Mouse (Mus musculus): ENCODE measurements around the gene Plxna3. TPM values are rescaled to one million over a fixed set of nuclear protein-coding genes. Genes with fewer than 3 reads are reported as not detected.
A peak's percentile ranks its signal among the peaks of the same experiment; 100 is the strongest.

The Plxna3 gene
- polyA plus RNA-seq (2014; fragmentation: Nextera tagmentation; extraction: Ambion mirVana), result 11.9 and 13.1 TPM in 2 replicates

DNA sequence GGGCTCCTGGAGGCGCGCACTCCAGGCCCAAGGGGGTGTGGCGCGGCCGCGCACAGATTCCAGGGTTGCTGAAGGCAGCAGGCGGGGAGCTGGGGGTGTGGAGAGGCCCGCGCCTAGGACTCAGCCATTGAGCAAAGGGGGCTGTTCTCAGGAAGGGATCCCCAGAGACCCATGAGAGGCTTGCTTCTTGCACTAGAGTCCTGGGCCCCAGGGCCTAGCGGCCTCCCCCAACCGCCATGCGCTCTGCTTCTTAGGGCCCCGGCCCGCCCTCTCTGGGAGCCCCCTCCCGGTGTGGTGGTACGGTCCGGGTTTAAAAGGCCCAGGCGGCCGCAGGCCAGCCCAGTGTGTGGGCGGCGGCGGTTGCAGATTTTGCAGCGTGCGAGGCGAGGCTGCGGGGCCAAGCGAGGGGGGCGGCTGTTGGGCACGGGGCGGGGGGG is at the start of gene Plxna3:
Gene Plxna3, plus strand, starts transcription at position 342 of the 437 bp plus-strand sequence.
- DNase-seq (ENCODE audit: low spot score) (peak; percentile 86), ATAC-seq (replicated peaks; ENCODE audit: low FRiP score, low TSS enrichment, low read depth) (peak; percentile 95)
- H3K9me3 ChIP-seq (ENCODE audit: control insufficient read depth, low read length), result no peaks in the 10 kb centered on the region
- 11% methylated on average over 28 of the region's 30 CpGs for WGBS
- H3K36me3 ChIP-seq (ENCODE audit: control insufficient read depth, insufficient read depth, low read length), result no peaks in the 10 kb centered on the region
- peak within 1 kb of the TSS; percentile 61 for H3K9ac ChIP-seq (ENCODE audit: low read length)
- H3K4me1 ChIP-seq (replicated peaks; ENCODE audit: control insufficient read depth, insufficient read depth, low read length), result peaks cover 10% of the 10 kb centered on the region; the same call in 1 of the 2 replicates
- peak within 1 kb of the TSS; percentile 71; the same call in 1 of the 2 replicates for H3K27ac ChIP-seq (ENCODE audit: low read depth)
- peak within 1 kb of the TSS; percentile 62 for H3K4me2 ChIP-seq (ENCODE audit: low read length)
- H3K4me3 ChIP-seq (ENCODE audit: low read depth, low read length), result peak within 1 kb of the TSS; percentile 49
- H3K27me3 ChIP-seq (replicated peaks; ENCODE audit: control insufficient read depth, insufficient read depth, low read length), result no peaks in the 10 kb centered on the region

- Histone ChIP-seq H3K9me3 (ENCODE audit: control insufficient read depth, low read length) (no peaks in the 10 kb centered on the region), H3K27me3 (replicated peaks; ENCODE audit: control insufficient read depth, insufficient read depth, low read length) (no peaks in the 10 kb centered on the region), H3K4me3 (ENCODE audit: low read depth, low read length) (peak overlapping the region; percentile 53), H3K36me3 (ENCODE audit: control insufficient read depth, insufficient read depth, low read length) (peaks cover 4% of the 10 kb centered on the region), H3K9ac (ENCODE audit: low read length) (peak overlapping the region; percentile 39), H3K4me1 (replicated peaks; ENCODE audit: control insufficient read depth, insufficient read depth, low read length) (0 out of 2 replicates have a peak, but pooled peaks cover 5% of the 10 kb centered on the region), H3K27ac (ENCODE audit: low read depth) (0 out of 2 replicates have a peak overlapping the region, but pooled peaks have one; percentile 54), H3K4me2 (ENCODE audit: low read length) (peak overlapping the region; percentile 64)
- no peak for ATAC-seq (replicated peaks; ENCODE audit: low FRiP score, low TSS enrichment, low read depth)
- no peak for DNase-seq (ENCODE audit: low spot score)
- 9% methylated on average over 12 of the region's 14 CpGs for WGBS
These were observed 47.7 kb upstream of the Plxna3 start for GRCm38 (mm10) chrX:74281041-74281731.

- Histone ChIP-seq H3K36me3 (ENCODE audit: control insufficient read depth, insufficient read depth, low read length) (peaks cover 4% of the 10 kb centered on the region), H3K4me1 (replicated peaks; ENCODE audit: control insufficient read depth, insufficient read depth, low read length) (0 out of 2 replicates have a peak, but pooled peaks cover 5% of the 10 kb centered on the region), H3K9ac (ENCODE audit: low read length) (peak within 1 kb of the TSS; percentile 59), H3K9me3 (ENCODE audit: control insufficient read depth, low read length) (no peaks in the 10 kb centered on the region), H3K27ac (ENCODE audit: low read depth) (peak within 1 kb of the TSS; percentile 67), H3K4me3 (ENCODE audit: low read depth, low read length) (peak within 1 kb of the TSS; percentile 53), H3K27me3 (replicated peaks; ENCODE audit: control insufficient read depth, insufficient read depth, low read length) (no peaks in the 10 kb centered on the region), H3K4me2 (ENCODE audit: low read length) (peak within 1 kb of the TSS; percentile 64)
- 18% methylated on average over 16 of the region's 16 CpGs for WGBS
- DNase-seq (ENCODE audit: low spot score) (peak; percentile 74), ATAC-seq (replicated peaks; ENCODE audit: low FRiP score, low TSS enrichment, low read depth) (peak; percentile 92)
These were observed 47.0 kb upstream of the Plxna3 start, which contains the start of the genes Taz and Dnase1l1 for GRCm38 (mm10) chrX:74281732-74282394. Taz (plus strand) TSS chrX:74281912. Dnase1l1 (minus strand) TSS chrX:74282337.

- peak overlapping the region; percentile 53 for H3K4me3 ChIP-seq (ENCODE audit: low read depth, low read length)
- ATAC-seq (replicated peaks; ENCODE audit: low FRiP score, low TSS enrichment, low read depth), result peak; percentile 73
- DNase-seq (ENCODE audit: low spot score), result peak; percentile 84
- no peaks in the 10 kb centered on the region for H3K9me3 ChIP-seq (ENCODE audit: control insufficient read depth, low read length)
- H3K27me3 ChIP-seq (replicated peaks; ENCODE audit: control insufficient read depth, insufficient read depth, low read length), result no peaks in the 10 kb centered on the region
- peaks cover 4% of the 10 kb centered on the region for H3K36me3 ChIP-seq (ENCODE audit: control insufficient read depth, insufficient read depth, low read length)
- peak overlapping the region; percentile 59 for H3K9ac ChIP-seq (ENCODE audit: low read length)
- peak overlapping the region; percentile 64 for H3K4me2 ChIP-seq (ENCODE audit: low read length)
- H3K4me1 ChIP-seq (replicated peaks; ENCODE audit: control insufficient read depth, insufficient read depth, low read length), result 0 out of 2 replicates have a peak, but pooled peaks cover 5% of the 10 kb centered on the region
- H3K27ac ChIP-seq (ENCODE audit: low read depth), result peak overlapping the region; percentile 67
- WGBS, result 18% methylated on average over 39 of the region's 39 CpGs
These were observed 46.3 kb upstream of the Plxna3 start for GRCm38 (mm10) chrX:74282395-74283091.

DNA sequence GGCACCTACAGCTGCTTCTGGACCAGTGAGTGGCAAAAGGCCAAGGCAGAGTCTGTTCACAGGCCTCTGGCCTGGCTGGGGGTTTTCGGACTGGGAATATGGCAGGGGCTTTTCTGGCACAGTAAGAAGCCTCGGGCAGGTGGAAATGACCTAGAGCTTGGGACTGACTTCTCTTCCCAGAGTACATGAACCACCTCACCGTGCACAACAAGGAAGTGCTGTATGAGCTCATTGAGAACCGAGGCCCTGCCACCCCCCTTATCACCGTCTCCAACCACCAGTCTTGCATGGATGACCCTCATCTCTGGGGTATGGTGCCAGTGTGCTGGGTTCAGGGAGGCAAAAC is 45.8 kb upstream of the Plxna3 start:
- Histone ChIP-seq H3K4me1 (replicated peaks; ENCODE audit: control insufficient read depth, insufficient read depth, low read length) (0 out of 2 replicates have a peak, but pooled peaks cover 5% of the 10 kb centered on the region), H3K4me2 (ENCODE audit: low read length) (peak overlapping the region; percentile 64), H3K27ac (ENCODE audit: low read depth) (peak overlapping the region; percentile 67), H3K4me3 (ENCODE audit: low read depth, low read length) (peak overlapping the region; percentile 53), H3K27me3 (replicated peaks; ENCODE audit: control insufficient read depth, insufficient read depth, low read length) (no peaks in the 10 kb centered on the region), H3K9ac (ENCODE audit: low read length) (peak overlapping the region; percentile 59), H3K36me3 (ENCODE audit: control insufficient read depth, insufficient read depth, low read length) (peaks cover 7% of the 10 kb centered on the region), H3K9me3 (ENCODE audit: control insufficient read depth, low read length) (no peaks in the 10 kb centered on the region)
- ATAC-seq (replicated peaks; ENCODE audit: low FRiP score, low TSS enrichment, low read depth), result no peak
- peak; percentile 53 for DNase-seq (ENCODE audit: low spot score)
- WGBS, result 36% methylated on average over 5 of the region's 5 CpGs

DNA sequence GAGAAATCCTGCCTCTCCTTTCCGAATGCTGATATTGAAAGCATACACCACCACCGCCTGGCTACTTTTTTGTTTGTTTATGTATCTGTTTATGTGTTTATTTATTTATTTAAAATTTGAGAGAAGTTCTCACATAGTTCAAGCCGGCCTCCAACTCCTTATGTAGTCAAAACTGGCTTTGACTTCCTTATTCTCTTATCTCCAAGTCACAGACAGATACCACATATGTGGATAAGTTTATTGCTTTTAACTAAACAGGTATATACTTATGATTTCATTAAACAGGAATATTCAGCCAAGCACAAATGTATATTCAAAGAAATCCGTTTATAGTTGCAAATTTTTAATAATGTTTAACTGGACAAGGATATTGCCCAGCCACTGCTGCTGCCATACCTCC is 35.4 kb upstream of the Plxna3 start:
- Histone ChIP-seq H3K4me2 (ENCODE audit: low read length) (no peak overlapping the region), H3K9ac (ENCODE audit: low read length) (no peak overlapping the region), H3K4me3 (ENCODE audit: low read depth, low read length) (no peak overlapping the region), H3K27me3 (replicated peaks; ENCODE audit: control insufficient read depth, insufficient read depth, low read length) (no peaks in the 10 kb centered on the region), H3K27ac (ENCODE audit: low read depth) (no peak overlapping the region), H3K36me3 (ENCODE audit: control insufficient read depth, insufficient read depth, low read length) (peaks cover 5% of the 10 kb centered on the region; the same call in 1 of the 2 replicates), H3K9me3 (ENCODE audit: control insufficient read depth, low read length) (no peaks in the 10 kb centered on the region), H3K4me1 (replicated peaks; ENCODE audit: control insufficient read depth, insufficient read depth, low read length) (no peaks in the 10 kb centered on the region)
- no peak for ATAC-seq (replicated peaks; ENCODE audit: low FRiP score, low TSS enrichment, low read depth)
- DNase-seq (ENCODE audit: low spot score), result no peak
- 77% methylated on average over 4 of the region's 4 CpGs for WGBS

DNA sequence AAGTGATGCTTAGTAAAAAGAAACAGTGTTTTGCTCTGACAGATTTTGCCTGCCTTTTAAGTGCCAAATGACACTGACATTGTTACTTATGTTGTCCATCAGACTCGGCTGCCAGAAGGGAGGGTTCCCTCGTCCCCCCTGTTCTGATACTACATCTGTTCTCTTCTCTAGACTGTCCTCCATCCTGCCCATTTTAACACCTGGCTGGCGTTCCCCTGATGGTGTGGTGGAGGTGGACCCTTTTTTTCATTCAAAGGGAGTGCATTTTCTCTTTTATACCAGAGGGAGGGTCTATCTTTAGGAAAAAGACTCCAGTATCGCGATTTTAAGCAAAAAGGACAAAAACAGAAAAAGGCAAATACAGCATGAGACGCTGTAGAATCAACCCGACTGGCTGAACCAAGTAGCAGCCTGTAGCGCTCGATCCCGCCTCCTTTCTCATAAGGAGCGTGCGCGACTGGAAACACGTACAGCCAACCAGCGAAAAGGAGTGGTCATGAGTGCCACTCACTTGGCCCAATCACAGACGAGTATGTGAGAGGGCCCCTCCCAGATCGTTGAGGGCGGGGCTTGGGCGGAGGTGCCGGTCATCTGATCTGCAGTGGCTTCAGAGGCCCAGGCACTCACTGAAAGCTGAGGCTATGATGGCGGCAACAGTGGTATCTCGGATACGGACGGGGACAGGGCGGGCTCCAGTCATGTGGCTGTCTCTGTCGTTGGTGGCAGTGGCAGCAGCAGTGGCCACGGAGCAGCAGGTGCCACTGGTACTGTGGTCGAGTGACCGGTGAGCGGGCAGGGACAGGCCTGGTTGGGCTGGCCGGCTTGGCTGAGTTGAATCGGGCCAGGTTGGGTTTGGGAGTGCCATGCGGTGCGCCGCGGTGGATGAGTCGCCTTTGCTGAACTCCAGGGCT is 32.1 kb upstream of the Plxna3 start, which contains the start of gene Atp6ap1:
Gene Atp6ap1, plus strand, starts transcription at position 560 of the 911 bp plus-strand sequence.
- Histone ChIP-seq H3K36me3 (ENCODE audit: control insufficient read depth, insufficient read depth, low read length) (peaks cover 20% of the 10 kb centered on the region; the same call in 1 of the 2 replicates), H3K4me1 (replicated peaks; ENCODE audit: control insufficient read depth, insufficient read depth, low read length) (no peaks in the 10 kb centered on the region), H3K9me3 (ENCODE audit: control insufficient read depth, low read length) (no peaks in the 10 kb centered on the region), H3K4me3 (ENCODE audit: low read depth, low read length) (peak within 1 kb of the TSS; percentile 63), H3K27me3 (replicated peaks; ENCODE audit: control insufficient read depth, insufficient read depth, low read length) (no peaks in the 10 kb centered on the region), H3K4me2 (ENCODE audit: low read length) (peak within 1 kb of the TSS; percentile 64), H3K27ac (ENCODE audit: low read depth) (peak within 1 kb of the TSS; percentile 33; the same call in 1 of the 2 replicates), H3K9ac (ENCODE audit: low read length) (peak within 1 kb of the TSS; percentile 71)
- ATAC-seq (replicated peaks; ENCODE audit: low FRiP score, low TSS enrichment, low read depth), result peak; percentile 98
- WGBS, result 13% methylated on average over 37 of the region's 37 CpGs
- peak; percentile 95 for DNase-seq (ENCODE audit: low spot score)
